Mouse (Mus musculus): ENCODE measurements around the gene Cd33.

The Cd33 gene

DNA sequence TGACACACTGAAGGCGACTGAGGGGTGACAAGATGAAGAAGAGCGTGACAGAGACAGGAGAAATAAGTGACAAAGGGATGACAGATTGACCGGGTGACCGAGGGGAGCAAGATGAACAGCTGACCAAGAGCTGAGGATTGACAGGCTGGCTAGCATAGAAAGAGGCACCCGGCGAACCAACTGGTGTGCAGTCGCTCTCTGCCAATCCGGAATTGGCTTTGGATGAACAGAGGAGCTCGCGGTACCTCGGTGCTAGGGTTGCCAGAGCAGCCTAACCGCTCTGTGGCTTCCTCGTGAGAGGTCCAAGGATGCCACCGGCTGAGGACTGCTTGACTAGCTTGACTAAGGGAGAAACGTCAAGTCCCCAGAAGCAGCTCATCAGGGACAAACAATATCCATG is 25.9 kb downstream of the Cd33 start:
- peak; percentile 49; the same call in 1 of the 2 replicates for ATAC-seq (ENCODE audit: insufficient number of reproducible peaks, low FRiP score, low TSS enrichment)

DNA sequence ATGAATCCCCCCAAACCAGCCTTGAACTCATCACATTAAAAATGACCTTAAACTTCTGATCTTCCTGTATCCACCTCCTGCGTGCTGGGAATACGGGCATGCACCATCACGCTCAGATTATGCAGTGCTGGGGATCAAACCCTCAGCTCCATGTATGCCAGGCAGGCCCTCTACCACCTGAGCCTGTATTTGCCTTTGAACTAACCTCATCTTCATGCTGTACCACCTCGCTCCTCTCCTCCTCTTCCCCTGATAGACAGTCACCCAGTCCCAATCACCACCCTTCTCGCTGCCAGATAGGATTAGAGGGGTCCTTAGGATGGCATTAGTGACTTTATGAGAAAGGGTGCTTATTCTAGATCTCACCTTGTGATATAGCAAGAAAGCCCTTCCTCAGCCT is 29.2 kb downstream of the Cd33 start:
- no peak for ATAC-seq (ENCODE audit: insufficient number of reproducible peaks, low FRiP score, low TSS enrichment)

DNA sequence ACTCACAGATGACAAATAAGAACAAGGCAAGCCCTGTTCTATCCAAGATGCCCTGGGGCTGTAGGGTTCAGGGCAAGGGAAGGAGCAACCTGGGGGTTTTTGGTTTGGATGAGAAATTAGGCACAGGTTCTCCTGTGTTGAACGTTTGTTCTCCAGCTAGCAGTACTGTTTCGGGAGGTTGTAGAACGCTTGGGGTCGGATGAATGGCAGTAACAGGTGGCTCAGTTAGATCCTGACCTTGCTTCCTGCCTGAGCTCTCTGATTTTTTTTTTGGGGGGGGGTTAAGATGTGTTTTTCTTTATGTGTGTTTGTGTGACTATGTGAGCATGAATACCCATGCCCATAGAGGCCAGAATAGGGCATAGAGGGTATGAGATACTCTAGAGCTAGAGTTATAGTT is 31.7 kb downstream of the Cd33 start:
- no peak for ATAC-seq (ENCODE audit: insufficient number of reproducible peaks, low FRiP score, low TSS enrichment)

DNA sequence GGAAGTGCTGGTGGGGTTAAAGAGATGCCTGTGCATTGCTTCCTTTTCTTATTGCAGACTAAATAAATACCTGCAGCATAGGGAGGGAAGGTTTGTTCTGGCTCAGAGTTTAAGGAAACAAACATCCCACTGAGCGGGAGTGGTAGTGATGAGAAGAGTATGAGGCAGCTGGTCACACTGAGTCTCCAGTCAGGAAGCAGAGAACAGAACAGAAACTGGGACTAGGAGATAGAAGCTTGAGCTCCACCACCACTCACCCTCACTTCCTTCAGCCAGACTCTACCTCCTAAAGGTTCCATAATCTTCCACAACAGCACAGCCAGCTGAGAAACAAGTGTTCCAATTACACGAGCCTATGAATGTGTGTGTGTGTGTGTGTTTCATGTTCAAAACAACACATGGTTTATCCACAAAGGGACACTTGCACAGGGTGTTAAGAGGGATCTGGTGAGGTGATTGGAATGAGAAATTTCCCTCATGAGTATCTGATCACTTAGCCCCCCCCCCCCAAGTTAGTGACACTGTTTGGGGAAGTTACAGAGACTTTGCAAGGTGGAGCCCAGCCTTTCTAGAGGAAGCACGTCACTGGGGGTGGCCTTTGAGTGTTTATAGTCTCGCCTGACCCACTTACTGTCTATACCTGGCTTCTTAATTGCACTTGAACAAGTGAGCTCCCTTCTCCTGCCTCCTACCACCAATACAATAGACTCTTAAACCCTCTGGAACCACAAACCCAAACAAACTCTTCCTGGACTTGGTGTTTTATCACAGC is 32.3 kb downstream of the Cd33 start:
- ATAC-seq (ENCODE audit: insufficient number of reproducible peaks, low FRiP score, low TSS enrichment): no peak

DNA sequence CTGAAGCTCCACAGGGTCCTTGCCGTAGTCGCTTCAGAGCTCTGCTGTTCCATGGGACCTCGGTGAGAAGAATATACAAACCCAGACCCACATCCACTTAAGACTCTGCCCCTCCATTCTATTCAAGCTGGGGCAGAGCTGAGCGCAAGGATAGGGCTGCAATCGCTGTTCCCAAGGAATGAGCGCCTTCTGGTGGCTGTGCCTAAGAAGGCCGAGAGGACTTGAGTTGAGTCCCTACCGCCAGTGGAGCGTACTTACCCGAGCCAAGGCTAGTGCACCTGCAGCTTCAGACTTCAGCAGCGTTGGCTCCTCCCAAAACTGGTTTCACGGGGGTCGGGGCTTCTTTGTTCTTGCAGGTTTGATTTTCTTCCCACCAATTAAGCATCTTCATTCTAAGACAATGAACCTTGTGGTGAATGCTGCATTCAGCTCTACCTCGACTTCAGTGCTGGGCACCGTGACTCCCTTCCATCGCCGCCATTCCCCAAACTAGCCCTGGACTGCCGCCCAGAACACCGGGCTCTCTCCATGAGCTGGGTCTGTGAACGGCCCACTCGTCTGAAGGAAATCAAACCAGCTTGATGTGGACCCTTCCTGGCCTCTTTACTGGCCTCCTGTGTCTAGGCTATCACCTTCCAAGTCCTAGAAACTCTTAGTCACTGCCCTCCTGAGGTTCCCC is 48.7 kb downstream of the Cd33 start:
- ATAC-seq (ENCODE audit: insufficient number of reproducible peaks, low FRiP score, low TSS enrichment): peak; percentile 88; the same call in 1 of the 2 replicates

DNA sequence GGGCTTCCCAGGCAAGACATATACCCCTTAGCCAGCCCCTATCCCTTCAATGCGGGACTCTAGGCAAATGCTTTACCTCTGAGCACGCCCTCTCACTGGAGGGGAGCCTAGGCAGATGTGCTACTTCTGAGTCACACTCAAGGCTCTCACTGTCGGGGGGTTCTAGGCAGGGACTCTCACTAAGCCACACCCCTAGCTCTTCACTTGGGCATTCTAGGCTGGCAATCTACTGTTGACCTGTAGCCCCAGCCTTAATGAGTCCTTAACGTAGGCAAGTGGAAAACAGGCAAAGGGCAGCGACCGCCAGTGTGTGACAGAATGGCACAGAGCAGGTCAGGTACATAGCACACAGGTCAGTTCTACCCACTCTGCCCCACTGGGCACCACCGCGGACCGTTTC is 53.4 kb downstream of the Cd33 start:
- ATAC-seq (ENCODE audit: insufficient number of reproducible peaks, low FRiP score, low TSS enrichment): no peak

DNA sequence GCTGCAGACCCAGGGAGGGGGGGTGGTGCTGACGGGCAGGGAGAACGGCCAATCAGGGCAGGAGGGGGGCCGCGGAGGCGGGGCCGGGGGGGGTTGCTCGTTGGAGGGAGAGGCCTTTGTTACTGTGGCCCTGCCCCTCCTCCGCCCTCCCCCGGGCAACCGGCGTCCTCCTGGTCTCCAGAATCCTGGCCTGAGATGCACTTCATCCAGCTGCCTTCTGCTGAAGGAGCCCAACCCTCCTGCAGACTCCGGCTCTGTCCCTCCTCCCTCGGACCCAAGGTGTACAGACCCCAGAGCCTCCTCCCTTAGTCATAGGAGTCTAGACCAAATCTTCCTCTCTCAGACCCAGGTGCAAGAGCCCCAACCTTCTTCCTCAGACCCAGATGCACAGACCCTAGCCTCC is 54.0 kb downstream of the Cd33 start:
- ATAC-seq (ENCODE audit: insufficient number of reproducible peaks, low FRiP score, low TSS enrichment): peak; percentile 77

DNA sequence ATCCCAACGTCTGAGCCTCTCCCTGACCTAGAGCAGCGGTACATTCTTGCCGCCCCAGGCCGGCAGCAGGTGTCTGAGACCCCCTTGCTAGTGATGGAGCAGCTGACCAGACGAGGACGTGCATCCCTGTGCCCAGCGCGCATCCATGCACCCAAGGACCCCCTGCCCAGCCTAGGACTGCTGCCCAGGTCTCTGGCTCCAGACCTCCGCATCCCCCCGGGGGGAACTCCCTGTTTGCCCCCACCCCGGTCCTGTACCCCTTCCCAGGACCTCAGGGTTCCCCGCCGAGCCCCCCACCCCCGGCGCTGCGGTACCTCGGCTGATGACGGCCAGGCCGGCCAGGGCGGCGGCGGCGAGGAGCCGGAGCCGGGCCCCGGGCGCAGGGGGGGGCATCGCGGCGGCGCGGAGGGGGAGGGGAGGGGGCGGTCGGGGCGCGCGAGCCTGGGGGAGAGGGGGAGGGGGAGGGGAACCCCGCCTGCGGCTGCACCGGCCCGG is 54.5 kb downstream of the Cd33 start, which contains the start of gene Iglon5:
TSS of gene Iglon5 (minus strand) at position 445 of the 495 bp plus-strand sequence.
- no peak for ATAC-seq (ENCODE audit: insufficient number of reproducible peaks, low FRiP score, low TSS enrichment)

DNA sequence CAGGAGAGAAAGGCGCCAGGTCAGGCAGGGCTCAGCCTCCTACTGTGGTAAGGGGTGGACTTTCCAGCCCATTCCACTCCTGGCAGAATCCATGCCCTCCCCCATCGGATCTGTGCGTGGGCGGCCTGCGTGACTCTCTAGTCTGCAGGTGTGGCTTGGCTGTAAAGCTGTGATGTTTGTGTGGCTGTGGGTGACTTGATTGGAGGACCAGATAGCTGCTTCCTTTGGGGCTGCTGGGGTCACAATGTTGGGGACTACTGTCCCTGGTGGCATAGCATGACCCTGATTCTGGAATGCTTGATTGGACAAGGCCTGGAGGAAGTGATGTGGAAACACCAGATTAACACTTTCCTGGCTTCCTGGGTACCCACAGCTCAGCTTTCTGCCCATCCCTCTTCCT is 55.6 kb downstream of the Cd33 start:
- peak; percentile 17; the same call in 1 of the 2 replicates for ATAC-seq (ENCODE audit: insufficient number of reproducible peaks, low FRiP score, low TSS enrichment)

DNA sequence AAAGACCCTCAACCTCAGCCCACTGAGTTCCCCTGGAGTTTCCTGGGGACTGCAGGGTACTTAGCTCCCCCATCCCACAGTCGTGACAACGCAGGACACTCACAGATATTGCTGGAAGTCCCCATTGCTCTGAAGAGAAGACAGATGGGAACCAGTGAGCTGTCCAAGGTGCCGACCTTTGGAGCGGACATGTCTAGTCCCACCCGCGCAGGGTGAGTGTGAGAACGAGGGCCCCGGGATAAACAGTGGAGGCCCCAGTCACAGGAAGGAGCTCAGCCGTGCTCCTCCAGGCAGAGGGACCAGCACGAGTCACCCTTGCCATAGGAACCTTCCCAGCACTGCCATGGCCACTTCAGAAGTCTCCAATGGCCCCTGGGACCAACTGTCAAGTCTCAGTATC is 61.0 kb downstream of the Cd33 start:
- no peak for ATAC-seq (ENCODE audit: insufficient number of reproducible peaks, low FRiP score, low TSS enrichment)

DNA sequence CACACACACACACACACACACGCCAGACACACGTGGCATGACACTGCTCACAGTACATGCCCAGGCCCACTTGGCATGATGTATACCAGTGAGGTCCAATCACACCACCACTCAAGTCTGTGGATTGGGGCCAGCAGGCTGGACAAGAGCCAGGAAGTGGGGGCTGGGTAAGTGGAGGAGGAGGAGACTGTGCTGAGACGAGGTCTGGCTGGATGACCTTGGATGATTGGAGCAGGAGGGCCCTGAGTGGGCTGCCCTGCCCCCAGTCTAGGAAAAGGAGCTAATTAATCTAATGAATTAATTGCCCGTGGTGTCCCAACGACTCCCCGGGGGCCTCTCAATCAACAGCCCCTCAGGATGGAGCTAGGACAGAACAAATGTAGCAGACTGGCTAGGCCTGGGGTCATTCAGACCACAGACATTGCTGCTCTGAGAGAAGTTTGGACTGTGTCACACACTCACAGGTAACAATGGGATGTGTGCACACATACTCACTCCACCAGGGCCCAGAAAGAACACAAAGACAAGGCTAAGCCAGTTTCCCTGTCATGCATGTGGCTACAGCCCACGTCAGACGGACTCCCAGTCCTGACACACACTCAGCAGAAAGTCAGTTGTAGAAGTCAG is 62.0 kb downstream of the Cd33 start:
- no peak for ATAC-seq (ENCODE audit: insufficient number of reproducible peaks, low FRiP score, low TSS enrichment)

DNA sequence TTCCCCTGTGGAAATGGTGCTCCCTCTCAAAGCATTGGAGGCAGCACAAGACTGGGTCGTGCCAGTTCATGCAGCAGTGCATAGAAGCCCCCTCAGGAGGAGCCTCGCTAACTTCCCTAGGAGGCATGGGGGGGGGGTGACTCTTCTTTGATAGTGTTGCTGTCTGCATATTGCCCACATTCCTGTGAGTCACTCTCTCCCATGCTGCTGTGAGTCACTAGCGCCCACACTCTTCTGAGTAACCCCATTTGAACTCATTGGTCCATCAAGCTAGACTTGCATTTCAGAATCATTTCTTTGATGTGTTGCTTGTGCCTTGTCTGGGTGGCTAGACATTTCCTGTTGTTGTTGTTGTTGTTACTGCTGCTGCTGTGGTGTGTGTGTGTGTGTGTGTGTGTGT is 63.0 kb downstream of the Cd33 start:
- no peak for ATAC-seq (ENCODE audit: insufficient number of reproducible peaks, low FRiP score, low TSS enrichment)

DNA sequence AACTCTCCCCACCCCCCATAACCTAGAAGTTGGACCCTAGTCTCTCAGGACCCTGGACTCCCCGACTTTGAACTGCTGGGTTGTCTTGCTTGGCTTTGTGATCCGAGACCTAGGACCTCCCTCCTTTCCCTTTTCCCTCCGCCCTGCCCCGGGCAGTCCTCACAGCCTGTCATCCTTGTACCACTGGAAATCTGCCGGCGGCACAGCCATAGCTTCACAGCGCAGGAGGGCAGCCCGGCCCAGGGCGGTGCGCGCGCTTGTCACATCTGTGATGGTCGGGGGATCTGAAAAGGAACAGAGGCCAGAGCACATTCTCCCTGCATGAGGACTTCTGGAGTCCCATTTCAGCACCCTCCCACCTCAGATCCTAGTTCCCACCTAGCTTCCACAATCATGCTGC is 67.9 kb downstream of the Cd33 start:
- ATAC-seq (ENCODE audit: insufficient number of reproducible peaks, low FRiP score, low TSS enrichment): no peak

DNA sequence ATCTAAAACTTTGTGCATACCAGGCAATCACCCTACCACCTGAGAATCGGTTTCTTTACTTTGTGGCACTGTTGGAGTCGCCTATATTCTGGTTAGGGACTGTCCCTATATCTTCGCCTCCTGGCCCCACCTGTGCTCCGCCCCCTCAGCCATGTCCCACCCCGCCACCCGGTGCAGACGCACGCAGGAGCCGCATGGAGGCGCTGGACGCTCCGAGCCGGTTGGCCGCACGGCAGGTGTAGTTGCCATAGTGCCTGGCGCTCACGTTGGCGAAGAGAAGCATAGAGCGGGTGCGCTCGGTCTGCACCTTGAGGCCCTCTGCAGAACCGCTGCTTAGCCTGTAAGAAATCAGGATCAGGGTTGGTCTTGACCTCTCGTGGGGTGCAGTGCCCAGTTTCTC is 68.5 kb downstream of the Cd33 start:
- ATAC-seq (ENCODE audit: insufficient number of reproducible peaks, low FRiP score, low TSS enrichment): no peak
